Mouse (Mus musculus) urinary bladder, postnatal 10 days (tissue): ENCODE measurements around the gene Lrrc31.

Experiments used
- DNase-seq: peaks from one replicate; pipeline ENCODE4 v3.0.0; 2022; ENCODE audit warnings: low spot score

The Lrrc31 gene

GRCm38 (mm10) chr3:30690976-30691375 lies 8.7 kb downstream of the Lrrc31 start:
- no peak for DNase-seq

GRCm38 (mm10) chr3:30687216-30687615 lies 12.4 kb downstream of the Lrrc31 start:
- DNase-seq, result no peak

DNA sequence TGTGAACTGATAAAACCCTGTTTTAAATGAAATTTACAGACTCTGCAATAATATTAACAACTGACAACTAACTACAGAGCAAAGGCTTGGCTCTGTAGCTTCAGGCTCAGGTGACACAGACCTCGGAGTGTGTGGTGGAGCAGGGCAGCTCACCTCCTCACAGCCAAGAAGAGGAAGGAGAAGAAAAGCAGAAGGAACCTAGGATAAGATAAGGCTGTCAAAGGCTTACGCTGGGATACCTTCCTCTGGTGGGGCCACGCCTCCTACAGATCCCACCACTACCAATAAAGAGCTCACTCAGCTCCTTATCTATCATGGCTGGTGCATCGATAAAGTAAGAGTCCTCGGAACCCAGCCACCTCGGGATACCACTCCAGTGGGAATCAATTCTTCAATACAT lies 16.5 kb downstream of the Lrrc31 start:
- DNase-seq, result no peak

DNA sequence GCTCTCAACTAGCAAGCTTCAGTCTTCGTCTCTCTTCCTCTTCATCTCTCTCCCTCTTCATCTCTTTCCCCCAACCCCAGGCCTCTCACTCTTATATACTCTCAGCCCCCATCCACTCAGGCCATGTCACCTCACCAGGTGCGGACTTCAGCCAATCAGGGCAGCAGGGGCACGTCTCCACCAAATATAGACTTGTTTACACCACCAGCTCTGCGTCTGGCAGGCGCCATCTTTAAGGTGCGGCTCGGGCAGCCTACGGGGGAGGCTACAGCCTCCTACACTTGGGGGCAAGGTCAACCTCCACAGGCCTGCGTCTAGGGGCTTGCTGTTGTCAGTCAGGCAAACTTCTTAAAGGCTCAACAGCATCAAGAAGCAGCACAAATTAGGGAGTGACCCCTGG lies 41.2 kb downstream of the Lrrc31 start:
- DNase-seq, result no peak

GRCm38 (mm10) chr3:30655937-30656336 lies 43.7 kb downstream of the Lrrc31 start:
- no peak for DNase-seq

DNA sequence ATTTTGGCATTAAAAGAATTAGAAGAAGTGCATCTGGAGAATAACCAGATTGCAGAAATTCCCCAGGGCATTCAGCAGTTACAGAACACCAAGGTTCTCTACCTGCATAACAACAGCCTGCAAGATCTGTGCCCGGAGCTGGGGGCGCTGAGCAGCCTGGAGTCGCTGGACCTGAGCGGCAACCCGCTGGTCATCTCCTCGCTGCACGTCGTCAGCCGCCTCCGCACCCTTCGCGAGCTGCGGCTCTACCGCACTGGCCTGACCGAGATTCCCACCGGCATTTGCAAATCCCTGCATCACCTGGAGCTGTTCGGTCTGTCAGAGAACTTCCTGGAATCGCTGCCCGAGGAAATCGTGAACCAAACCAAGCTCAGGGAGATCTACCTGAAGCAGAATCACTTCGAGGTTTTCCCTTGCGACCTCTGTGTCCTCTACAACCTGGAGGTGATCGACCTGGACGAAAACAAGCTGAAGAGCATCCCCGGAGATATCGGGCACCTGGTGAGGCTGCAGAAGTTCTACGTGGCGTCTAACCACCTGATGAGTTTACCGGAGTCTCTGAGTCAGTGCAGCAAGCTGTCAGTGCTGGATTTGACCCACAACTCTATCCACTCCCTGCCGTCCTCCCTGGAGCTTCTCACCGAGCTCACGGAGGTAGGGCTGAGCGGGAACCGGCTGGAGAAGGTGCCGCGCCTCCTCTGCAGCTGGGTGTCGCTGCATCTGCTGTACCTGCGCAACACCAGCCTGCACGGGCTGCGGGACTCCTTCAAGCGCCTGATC lies 49.4 kb downstream of the Lrrc31 start:
- DNase-seq, result no peak

GRCm38 (mm10) chr3:30648466-30648865 lies 51.2 kb downstream of the Lrrc31 start:
- DNase-seq, result no peak

- DNase-seq, result no peak
Measured at GRCm38 (mm10) chr3:30647440-30648090, 52.1 kb downstream of the Lrrc31 start, which contains the start of gene Lrrc34. Lrrc34 (minus strand) TSS chr3:30647869.

DNA sequence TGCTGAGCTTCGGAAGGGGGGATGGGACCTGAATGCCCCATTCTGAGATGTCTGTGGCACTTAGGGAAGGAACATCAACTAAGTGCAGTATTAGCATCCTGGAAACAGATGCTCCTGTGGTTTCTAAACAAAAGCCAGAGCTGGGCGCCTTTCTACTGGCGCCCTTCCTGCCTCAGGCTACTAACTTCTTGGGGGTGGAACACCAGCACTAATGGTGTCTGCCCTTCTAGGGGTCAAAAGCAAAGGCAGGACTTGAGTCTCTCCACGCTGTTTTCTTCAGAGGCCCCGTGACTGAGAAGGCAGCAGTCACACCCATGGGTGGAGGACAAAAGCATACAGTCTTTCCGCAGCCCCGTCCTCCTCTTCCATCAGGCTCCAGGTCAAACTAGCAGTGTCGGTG lies 52.9 kb downstream of the Lrrc31 start:
- no peak for DNase-seq

- no peak for DNase-seq
Measured at GRCm38 (mm10) chr3:30644207-30644606, 55.4 kb downstream of the Lrrc31 start, which contains the start of gene Lrriq4. Lrriq4 (plus strand) TSS chr3:30644507.

DNA sequence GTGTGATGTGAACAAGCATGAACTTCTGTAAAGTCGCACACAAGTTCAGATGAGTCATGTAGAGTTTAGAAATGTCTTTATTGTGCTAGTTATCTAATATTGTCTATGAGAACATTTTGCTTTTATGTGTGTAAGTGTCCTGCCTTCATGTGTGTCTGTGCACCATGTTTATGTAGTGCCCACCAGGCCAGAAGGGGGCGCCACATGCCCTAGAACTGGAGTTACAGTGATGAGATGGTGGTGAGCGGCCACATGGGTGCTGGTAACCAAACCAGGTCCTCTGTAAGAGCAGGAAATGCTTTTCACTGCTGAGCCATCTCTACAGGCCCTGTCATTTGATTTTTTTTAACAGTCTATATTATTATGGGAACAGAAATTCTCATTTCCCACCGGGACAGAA lies 64.0 kb downstream of the Lrrc31 start:
- DNase-seq, result no peak

- no peak for DNase-seq
Measured at GRCm38 (mm10) chr3:30633681-30634080, 66.0 kb downstream of the Lrrc31 start.
